Mouse (Mus musculus): ENCODE measurements around the gene Aldh3b3. TPM values are rescaled to one million over a fixed set of nuclear protein-coding genes. Genes with fewer than 3 reads are reported as not detected.
A peak's percentile ranks its signal among the peaks of the same experiment; 100 is the strongest.

The Aldh3b3 gene
- polyA plus RNA-seq, 1 experiment from 2014 or later, result not detected

GRCm38 (mm10) chr19:3998335-3998734 lies 39.9 kb downstream of the Aldh3b3 start:
- no peak overlapping the region for H3K27ac ChIP-seq (replicated peaks; ENCODE audit: low read depth, low read length)

GRCm38 (mm10) chr19:3999121-3999730 lies 40.8 kb downstream of the Aldh3b3 start:
- H3K27me3 ChIP-seq (ENCODE audit: control insufficient read depth, insufficient read depth, low read length), result no peaks in the 10 kb centered on the region
- no peaks in the 10 kb centered on the region for H3K9me3 ChIP-seq (ENCODE audit: control insufficient read depth, low read length)
- no peak overlapping the region for H3K9ac ChIP-seq (ENCODE audit: low read length)
- DNase-seq (ENCODE audit: low spot score) (no peak), ATAC-seq (ENCODE audit: insufficient number of reproducible peaks, low FRiP score, low TSS enrichment, low read depth) (no peak)
- 0 out of 2 replicates have a peak overlapping the region, but pooled peaks have one; percentile 75 for H3K4me3 ChIP-seq (ENCODE audit: low read depth, low read length)
- peaks cover 8% of the 10 kb centered on the region for H3K4me1 ChIP-seq (ENCODE audit: control insufficient read depth, insufficient read depth, low read length)
- no peak overlapping the region for H3K27ac ChIP-seq (replicated peaks; ENCODE audit: low read depth, low read length)
- 89% methylated on average over 9 of the region's 9 CpGs for WGBS
- H3K4me2 ChIP-seq (ENCODE audit: low read depth, severe bottlenecking), result peak overlapping the region; percentile 87
- no peaks in the 10 kb centered on the region for H3K36me3 ChIP-seq (ENCODE audit: control insufficient read depth, insufficient read depth, low read length)

More at GRCm38 (mm10) chr19:3998335-3998734, 39.9 kb downstream of the Aldh3b3 start:
- Histone ChIP-seq H3K27me3 (ENCODE audit: control insufficient read depth, insufficient read depth, low read length) (no peaks in the 10 kb centered on the region), H3K4me2 (ENCODE audit: low read depth, severe bottlenecking) (no peak overlapping the region), H3K9ac (ENCODE audit: low read length) (no peak overlapping the region), H3K36me3 (ENCODE audit: control insufficient read depth, insufficient read depth, low read length) (no peaks in the 10 kb centered on the region), H3K4me1 (ENCODE audit: control insufficient read depth, insufficient read depth, low read length) (peaks cover 8% of the 10 kb centered on the region), H3K4me3 (ENCODE audit: low read depth, low read length) (no peak overlapping the region), H3K9me3 (ENCODE audit: control insufficient read depth, low read length) (no peaks in the 10 kb centered on the region)
- DNase-seq (ENCODE audit: low spot score) (no peak), ATAC-seq (ENCODE audit: insufficient number of reproducible peaks, low FRiP score, low TSS enrichment, low read depth) (no peak)
- 71% methylated on average over 8 of the region's 8 CpGs for WGBS

GRCm38 (mm10) chr19:4000119-4000900 lies 41.9 kb downstream of the Aldh3b3 start, which contains the start of the genes Nudt8 and Gm49405:
Gene Nudt8 (plus strand): TSS chr19:4000580.
Gene Gm49405 (plus strand): TSS chr19:4000626.
- Histone ChIP-seq H3K9ac (ENCODE audit: low read length) (peak within 1 kb of the TSS; percentile 93), H3K4me1 (ENCODE audit: control insufficient read depth, insufficient read depth, low read length) (peaks cover 8% of the 10 kb centered on the region), H3K27me3 (ENCODE audit: control insufficient read depth, insufficient read depth, low read length) (no peaks in the 10 kb centered on the region), H3K27ac (replicated peaks; ENCODE audit: low read depth, low read length) (peak within 1 kb of the TSS; percentile 96), H3K9me3 (ENCODE audit: control insufficient read depth, low read length) (no peaks in the 10 kb centered on the region), H3K4me3 (ENCODE audit: low read depth, low read length) (peak within 1 kb of the TSS; percentile 75), H3K4me2 (ENCODE audit: low read depth, severe bottlenecking) (peak within 1 kb of the TSS; percentile 87), H3K36me3 (ENCODE audit: control insufficient read depth, insufficient read depth, low read length) (no peaks in the 10 kb centered on the region; the same call in 1 of the 2 replicates)
- ATAC-seq (ENCODE audit: insufficient number of reproducible peaks, low FRiP score, low TSS enrichment, low read depth) (peak; percentile 83), DNase-seq (ENCODE audit: low spot score) (peak; percentile 97)
- 0% methylated on average over 64 of the region's 64 CpGs for WGBS

- WGBS, result 17% methylated on average over 17 of the region's 17 CpGs
- ATAC-seq (ENCODE audit: insufficient number of reproducible peaks, low FRiP score, low TSS enrichment, low read depth) (no peak), DNase-seq (ENCODE audit: low spot score) (peak; percentile 45)
Observed at GRCm38 (mm10) chr19:4000949-4001525, 42.6 kb downstream of the Aldh3b3 start.

GRCm38 (mm10) chr19:4001752-4002151 lies 43.3 kb downstream of the Aldh3b3 start:
- WGBS, result 88% methylated on average over 5 of the region's 5 CpGs
- Histone ChIP-seq H3K36me3 (ENCODE audit: control insufficient read depth, insufficient read depth, low read length) (peaks cover 9% of the 10 kb centered on the region), H3K9me3 (ENCODE audit: control insufficient read depth, low read length) (no peaks in the 10 kb centered on the region), H3K4me2 (ENCODE audit: low read depth, severe bottlenecking) (peak overlapping the region; percentile 87; the same call in 1 of the 2 replicates), H3K4me3 (ENCODE audit: low read depth, low read length) (no peak overlapping the region), H3K27me3 (ENCODE audit: control insufficient read depth, insufficient read depth, low read length) (no peaks in the 10 kb centered on the region), H3K9ac (ENCODE audit: low read length) (no peak overlapping the region), H3K27ac (replicated peaks; ENCODE audit: low read depth, low read length) (no peak overlapping the region), H3K4me1 (ENCODE audit: control insufficient read depth, insufficient read depth, low read length) (peaks cover 8% of the 10 kb centered on the region)
- DNase-seq (ENCODE audit: low spot score) (no peak), ATAC-seq (ENCODE audit: insufficient number of reproducible peaks, low FRiP score, low TSS enrichment, low read depth) (no peak)

More at GRCm38 (mm10) chr19:4000949-4001525, 42.6 kb downstream of the Aldh3b3 start:
- peak overlapping the region; percentile 96 for H3K27ac ChIP-seq (replicated peaks; ENCODE audit: low read depth, low read length)
- peak overlapping the region; percentile 87 for H3K4me2 ChIP-seq (ENCODE audit: low read depth, severe bottlenecking)
- H3K4me3 ChIP-seq (ENCODE audit: low read depth, low read length), result peak overlapping the region; percentile 75
- no peaks in the 10 kb centered on the region for H3K27me3 ChIP-seq (ENCODE audit: control insufficient read depth, insufficient read depth, low read length)
- peak overlapping the region; percentile 93 for H3K9ac ChIP-seq (ENCODE audit: low read length)
- peaks cover 4% of the 10 kb centered on the region for H3K36me3 ChIP-seq (ENCODE audit: control insufficient read depth, insufficient read depth, low read length)
- peaks cover 8% of the 10 kb centered on the region for H3K4me1 ChIP-seq (ENCODE audit: control insufficient read depth, insufficient read depth, low read length)
- no peaks in the 10 kb centered on the region for H3K9me3 ChIP-seq (ENCODE audit: control insufficient read depth, low read length)

GRCm38 (mm10) chr19:4003112-4003511 lies 44.7 kb downstream of the Aldh3b3 start, which contains the start of gene Doc2g:
Gene Doc2g (plus strand): TSS chr19:4003313.
- Histone ChIP-seq H3K9me3 (ENCODE audit: control insufficient read depth, low read length) (no peaks in the 10 kb centered on the region), H3K4me2 (ENCODE audit: low read depth, severe bottlenecking) (no peak within 1 kb of the TSS), H3K4me3 (ENCODE audit: low read depth, low read length) (no peak within 1 kb of the TSS), H3K27me3 (ENCODE audit: control insufficient read depth, insufficient read depth, low read length) (no peaks in the 10 kb centered on the region), H3K4me1 (ENCODE audit: control insufficient read depth, insufficient read depth, low read length) (peaks cover 8% of the 10 kb centered on the region), H3K27ac (replicated peaks; ENCODE audit: low read depth, low read length) (no peak within 1 kb of the TSS), H3K9ac (ENCODE audit: low read length) (no peak within 1 kb of the TSS), H3K36me3 (ENCODE audit: control insufficient read depth, insufficient read depth, low read length) (peaks cover 17% of the 10 kb centered on the region)
- DNase-seq (ENCODE audit: low spot score), result no peak
- WGBS, result 74% methylated on average over 1 of the region's 1 CpGs
- ATAC-seq (ENCODE audit: insufficient number of reproducible peaks, low FRiP score, low TSS enrichment, low read depth), result no peak

GRCm38 (mm10) chr19:4003641-4004040 lies 45.2 kb downstream of the Aldh3b3 start:
- no peak for ATAC-seq (ENCODE audit: insufficient number of reproducible peaks, low FRiP score, low TSS enrichment, low read depth)
- 72% methylated on average over 12 of the region's 12 CpGs for WGBS
- Histone ChIP-seq H3K4me1 (ENCODE audit: control insufficient read depth, insufficient read depth, low read length) (peaks cover 8% of the 10 kb centered on the region), H3K27ac (replicated peaks; ENCODE audit: low read depth, low read length) (no peak overlapping the region), H3K4me3 (ENCODE audit: low read depth, low read length) (no peak overlapping the region), H3K27me3 (ENCODE audit: control insufficient read depth, insufficient read depth, low read length) (no peaks in the 10 kb centered on the region), H3K4me2 (ENCODE audit: low read depth, severe bottlenecking) (no peak overlapping the region), H3K36me3 (ENCODE audit: control insufficient read depth, insufficient read depth, low read length) (peaks cover 17% of the 10 kb centered on the region), H3K9me3 (ENCODE audit: control insufficient read depth, low read length) (no peaks in the 10 kb centered on the region), H3K9ac (ENCODE audit: low read length) (no peak overlapping the region)
- DNase-seq (ENCODE audit: low spot score), result no peak

- Histone ChIP-seq H3K4me2 (ENCODE audit: low read depth, severe bottlenecking) (no peak overlapping the region), H3K9me3 (ENCODE audit: control insufficient read depth, low read length) (no peaks in the 10 kb centered on the region), H3K9ac (ENCODE audit: low read length) (no peak overlapping the region), H3K27ac (replicated peaks; ENCODE audit: low read depth, low read length) (no peak overlapping the region), H3K27me3 (ENCODE audit: control insufficient read depth, insufficient read depth, low read length) (no peaks in the 10 kb centered on the region), H3K4me3 (ENCODE audit: low read depth, low read length) (no peak overlapping the region), H3K36me3 (ENCODE audit: control insufficient read depth, insufficient read depth, low read length) (peaks cover 21% of the 10 kb centered on the region), H3K4me1 (ENCODE audit: control insufficient read depth, insufficient read depth, low read length) (peaks cover 8% of the 10 kb centered on the region)
- no peak for DNase-seq (ENCODE audit: low spot score)
- no peak for ATAC-seq (ENCODE audit: insufficient number of reproducible peaks, low FRiP score, low TSS enrichment, low read depth)
- 85% methylated on average over 15 of the region's 15 CpGs for WGBS
Observed at GRCm38 (mm10) chr19:4004331-4004730, 45.9 kb downstream of the Aldh3b3 start.
